ENCODE assay signal across 12 mouse cellular contexts in the genomic region with DNA sequence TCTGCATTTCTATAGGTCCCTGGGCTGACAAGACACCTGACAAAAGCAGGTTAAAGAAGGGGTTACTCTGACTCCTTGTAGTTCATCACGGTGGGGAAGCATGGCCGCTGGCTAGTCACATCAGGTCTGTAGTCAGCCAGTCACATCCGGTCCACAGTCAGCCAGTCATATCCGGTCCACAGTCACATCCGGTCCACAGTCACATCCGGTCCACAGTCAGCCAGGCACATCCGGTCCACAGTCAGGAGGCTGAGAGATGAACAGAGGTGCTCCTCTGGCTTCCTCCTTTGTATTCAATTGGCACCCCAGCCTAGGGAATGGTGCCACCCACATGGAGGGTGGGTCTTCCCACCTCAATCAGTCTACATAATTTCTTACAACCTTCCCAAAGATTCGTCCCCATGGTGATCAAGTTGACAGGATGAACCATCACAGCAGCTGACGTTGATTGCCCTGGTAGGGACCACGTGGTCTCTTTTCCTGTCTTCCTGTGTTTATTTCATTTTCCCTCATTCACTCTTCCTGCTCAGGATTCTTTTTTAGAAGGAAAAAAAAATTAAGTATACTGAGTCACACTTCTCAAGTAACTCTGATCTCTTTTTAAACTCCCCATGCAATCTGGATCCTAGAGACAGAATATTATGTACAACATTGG. TPM values are rescaled to one million over a fixed set of nuclear protein-coding genes. Genes with fewer than 3 reads are reported as not detected.
DNase-seq lines count a peak whose midpoint lies in the region; TF ChIP-seq lines count a peak whose summit lies in the region.
"Had no signal": no experiment of that assay in that cellular context is flagged by ENCODE, and none has a peak within 500 bp of the region (broad histone marks: within the 10 kb centered on the region; RNA-seq: fewer than 3 reads in every experiment).

Gene Pla2g5, minus strand, starts transcription at position 139 of the 655 bp plus-strand sequence.

- TF ChIP-seq CTCF in thymus, adult 2 months (IDR thresholded peaks at IDR 0.05; ENCODE audit: borderline replicate concordance, control insufficient read depth, extremely low read depth, insufficient read depth, low read length, poor library complexity), result no peak

- intact Hi-C loops in heart, postnatal 10 days (cut with DNase I), result no loop called here

- H3K27me3 ChIP-seq in thymus, adult 2 months (ENCODE audit: control insufficient read depth, insufficient read depth, low read length), result no peaks in the 10 kb centered on the region; the same call in 1 of the 2 replicates

- no peak for TF ChIP-seq POLR2A in thymus, adult 2 months (IDR thresholded peaks at IDR 0.05; ENCODE audit: control insufficient read depth, extremely low read depth, insufficient read depth, low read length, poor library complexity)

- H3K27ac ChIP-seq in thymus, adult 2 months (ENCODE audit: control insufficient read depth, insufficient read depth, low read length), result no peak within 1 kb of the TSS
- H3K27ac ChIP-seq: kidney, postnatal 0 days; liver, embryonic 15.5 days; midbrain, embryonic 10.5 days had no signal

- DNase-seq in heart, postnatal 10 days, result no peak
- DNase-seq in heart, postnatal 4 days, result no peak
- DNase-seq in thymus, adult 2 months, result no peak
- no peak for DNase-seq in thymus, postnatal 10 days (ENCODE audit: low spot score in 2 of 2)
- no peak for DNase-seq in adrenal gland, postnatal 36 days
- no peak for DNase-seq in right cerebral cortex, postnatal 4 days
- no peak for DNase-seq in yolk sac, embryonic 10.5 days (ENCODE audit: low spot score)
- no peak for DNase-seq in layer of hippocampus, adult 11-12 months (ENCODE audit: low spot score)
- DNase-seq: cerebellum, adult 11 months had no signal

- H3K4me3 ChIP-seq in thymus, adult 2 months (ENCODE audit: control insufficient read depth, insufficient read depth, low read length), result no peak within 1 kb of the TSS
- H3K4me3 ChIP-seq: liver, embryonic 15.5 days; midbrain, embryonic 10.5 days had no signal

- 55% methylated on average over 10 of the region's 10 CpGs for WGBS in thymus, adult 2 months

- no peaks in the 10 kb centered on the region for H3K4me1 ChIP-seq in thymus, adult 2 months (replicated peaks; ENCODE audit: control insufficient read depth, insufficient read depth, low read length)
- H3K4me1 ChIP-seq: liver, embryonic 15.5 days had no signal

- H3K36me3 ChIP-seq in thymus, adult 2 months (ENCODE audit: control insufficient read depth, insufficient read depth, low read length), result no peaks in the 10 kb centered on the region
- H3K36me3 ChIP-seq: liver, embryonic 15.5 days; midbrain, embryonic 10.5 days had no signal

RNA-seq across cellular contexts. Expression of gene Pla2g5, which starts in this region (rescaled TPM):
- 10 to 100 TPM; 17.5 to 23.3 TPM for total RNA-seq in heart, postnatal 10 days (2021)
- total RNA-seq in heart, postnatal 4 days (2021), result 1 to 10 TPM; 7.9 to 8.6 TPM
- polyA plus RNA-seq in thymus, adult 2 months (2012; rRNA removed), result 1.1 and 11.5 TPM in 2 replicates
- total RNA-seq in adrenal gland, postnatal 36 days (2021), result 10 to 100 TPM; 12.6 to 15.4 TPM
